Mouse (Mus musculus): ENCODE measurements at regions not wholly inside any gene's neighbourhood (a gene's known extent, or its start where the extent isn't known, plus 50 kb on each side); places are given as distances from the start of the nearest gene placed in this dataset.

DNA sequence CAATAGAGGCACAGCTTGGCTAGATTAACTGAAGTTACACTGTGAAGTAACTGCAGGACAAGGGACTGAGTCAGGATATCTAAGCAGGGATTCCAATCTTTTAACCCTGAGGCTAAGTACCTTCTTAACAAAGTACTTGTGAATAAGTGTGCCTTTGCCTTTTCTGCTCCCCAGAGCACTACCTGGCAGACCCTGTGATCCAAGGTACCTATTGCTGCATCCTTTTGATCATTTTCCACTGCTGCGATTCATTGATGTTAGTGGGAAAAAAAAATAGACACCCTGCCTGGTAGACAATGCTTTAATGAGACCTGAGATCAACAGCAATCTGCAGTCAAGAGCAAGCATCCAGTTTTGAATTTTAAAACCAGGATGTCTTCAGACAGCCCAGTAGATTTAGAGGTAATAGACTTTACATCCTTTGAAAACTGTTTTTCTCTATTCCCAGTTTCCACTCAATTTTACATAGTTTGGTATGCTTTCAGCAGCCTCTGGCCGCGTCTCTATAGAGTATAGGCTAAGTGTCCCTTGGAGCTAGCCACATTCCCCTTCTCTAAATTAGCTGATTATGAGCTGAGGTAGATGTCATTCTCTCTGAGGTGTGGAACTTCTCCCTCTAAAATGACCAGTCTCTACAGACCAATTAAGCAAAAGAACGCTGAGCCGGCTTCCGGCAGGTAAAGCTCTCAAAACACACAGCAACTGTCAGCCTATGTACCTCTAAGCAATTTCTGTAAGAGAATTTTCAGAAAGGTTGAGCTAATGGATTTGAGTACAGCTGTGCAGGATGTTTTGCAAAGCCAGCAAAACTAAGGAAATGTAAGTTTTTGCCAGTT is 653.0 kb upstream of the G6pd2 start:
- 60% methylated on average over 6 of the region's 6 CpGs for WGBS
- no peak overlapping the region for H3K4me3 ChIP-seq (replicated peaks)
- H3K4me1 ChIP-seq, result no peaks in the 10 kb centered on the region
- no peak overlapping the region for H3K9ac ChIP-seq
- no peaks in the 10 kb centered on the region for H3K27me3 ChIP-seq (replicated peaks)
- H3K4me2 ChIP-seq, result no peak overlapping the region; the same call in 1 of the 2 replicates
- H3K36me3 ChIP-seq, result no peaks in the 10 kb centered on the region
- H3K27ac ChIP-seq, result peak overlapping the region; percentile 42; the same call in 1 of the 2 replicates
- no peak for ATAC-seq (ENCODE audit: insufficient read depth, low FRiP score, low read depth)
- no peaks in the 10 kb centered on the region for H3K9me3 ChIP-seq

DNA sequence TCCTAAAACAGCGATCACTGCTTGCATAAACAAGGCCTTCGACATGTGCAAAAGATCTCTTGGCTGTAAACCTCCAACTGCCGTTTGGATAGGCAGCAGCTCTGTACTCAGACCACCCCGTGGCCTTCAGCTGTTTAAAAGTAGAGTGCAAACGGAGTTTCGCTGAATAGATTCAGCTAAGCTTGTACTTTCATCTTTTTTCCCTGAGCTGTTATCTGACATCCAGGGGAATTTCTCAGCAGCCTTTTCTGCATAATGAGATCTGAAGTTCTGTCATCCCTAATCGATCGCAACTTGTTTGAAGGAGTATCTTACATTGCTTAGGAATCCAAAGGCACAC is 652.4 kb upstream of the G6pd2 start:
- no peak; the same call in 1 of the 2 replicates for ATAC-seq (ENCODE audit: insufficient read depth, low FRiP score, low read depth)
- Histone ChIP-seq H3K36me3 (no peaks in the 10 kb centered on the region), H3K27ac (peak overlapping the region; percentile 41; the same call in 1 of the 2 replicates), H3K4me3 (replicated peaks) (no peak overlapping the region), H3K4me2 (no peak overlapping the region; the same call in 1 of the 2 replicates), H3K27me3 (replicated peaks) (no peaks in the 10 kb centered on the region), H3K4me1 (no peaks in the 10 kb centered on the region), H3K9ac (no peak overlapping the region), H3K9me3 (no peaks in the 10 kb centered on the region)
- WGBS, result 31% methylated on average over 8 of the region's 8 CpGs
